Mouse (Mus musculus) kidney, adult 9 months (tissue): Measurements from ENCODE around the gene Spon1.
A peak's percentile ranks its signal among the peaks of the same experiment; 100 is the strongest.

ENCODE experiments used
- DNase-seq: peaks from one replicate; pipeline ENCODE4 v3.0.0; 2022

Spon1 gene

DNA sequence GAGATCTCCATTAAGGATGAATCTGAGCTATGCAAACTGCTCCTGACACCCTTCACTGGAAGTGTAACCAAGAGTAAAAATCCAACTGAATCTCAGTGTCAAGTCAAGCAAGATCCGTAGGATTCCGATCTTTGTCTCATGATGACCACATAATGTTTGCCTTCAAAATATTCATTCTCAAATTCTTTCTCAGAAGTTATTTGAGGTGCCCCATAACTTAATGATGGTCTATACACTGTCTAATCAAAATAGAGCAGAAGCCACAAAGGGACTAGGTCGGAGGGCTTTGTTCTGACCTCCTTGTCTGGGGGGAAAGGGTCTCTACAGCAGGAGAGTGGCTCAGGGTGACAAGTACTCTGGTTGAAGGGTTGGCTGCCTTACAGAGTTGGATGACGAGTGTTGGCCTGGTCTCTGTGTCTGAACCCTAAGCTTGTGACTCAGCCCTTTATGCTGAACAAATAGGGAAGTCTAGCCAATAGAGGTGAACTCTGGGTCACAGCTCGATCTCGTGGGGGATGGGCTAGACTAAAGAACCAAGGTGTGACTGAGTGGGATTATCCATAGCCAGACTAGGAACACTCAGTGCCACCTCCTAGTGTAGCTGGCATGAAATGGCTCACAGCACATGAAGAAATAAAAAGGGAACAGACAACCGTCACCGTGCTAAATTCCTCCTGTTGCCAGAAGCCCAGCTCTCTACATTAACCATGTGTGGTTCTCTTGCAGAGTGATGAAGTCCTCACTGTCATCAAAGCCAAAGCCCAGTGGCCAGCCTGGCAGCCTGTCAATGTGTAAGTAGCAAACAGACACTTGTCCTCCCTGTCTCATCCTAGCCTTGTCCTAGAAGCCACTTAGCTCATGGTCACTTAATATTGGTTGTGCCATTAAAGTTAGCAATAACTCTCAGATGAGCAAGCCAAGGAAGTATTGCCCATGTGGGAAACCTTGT is 250.5 kb downstream of the Spon1 start:
- no peak for DNase-seq

DNA sequence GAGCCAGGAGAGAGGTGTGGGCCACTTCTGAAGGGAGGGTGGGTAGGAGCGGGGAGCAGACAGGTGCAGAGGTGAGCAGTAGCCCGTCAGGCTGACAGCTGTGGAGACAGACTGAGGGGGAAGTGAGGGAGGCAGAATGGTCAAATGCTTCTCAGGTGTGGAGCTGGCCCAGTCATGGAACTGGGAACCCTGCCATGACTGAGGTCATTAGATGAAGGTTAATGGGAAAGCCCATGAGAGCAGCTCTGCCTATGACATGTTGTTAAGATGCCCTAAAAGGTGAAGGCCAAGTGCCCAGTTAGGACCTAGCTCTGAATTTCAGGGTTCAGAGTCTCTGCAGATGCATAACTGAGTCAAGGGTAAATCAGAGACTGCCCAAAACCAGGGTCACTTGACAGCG is 253.1 kb downstream of the Spon1 start:
- peak; percentile 56 for DNase-seq

- DNase-seq = peak; percentile 26
Observed at GRCm38 (mm10) chr7:114020057-114020703, 254.4 kb downstream of the Spon1 start.

- peak; percentile 80 for DNase-seq
Observed at GRCm38 (mm10) chr7:114020704-114021093, 254.9 kb downstream of the Spon1 start.

DNA sequence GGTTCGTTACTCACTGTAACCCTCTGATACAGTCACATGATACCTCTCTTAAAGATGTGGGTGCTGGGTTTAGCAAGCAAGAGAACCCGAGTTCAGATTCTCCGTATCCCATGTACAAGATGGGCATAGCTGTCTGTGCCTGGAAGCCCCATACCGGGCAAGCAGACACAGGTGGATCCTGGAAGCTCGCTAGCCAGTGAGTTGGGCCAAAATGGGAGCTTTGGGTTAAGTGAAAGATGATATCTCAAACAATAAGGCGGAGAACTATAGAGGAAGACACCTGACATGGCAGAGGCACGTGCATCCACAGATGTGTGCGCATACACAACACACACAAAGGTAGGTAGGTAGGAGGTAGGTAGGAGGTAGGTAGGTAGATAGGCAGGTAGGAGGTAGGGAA is 261.1 kb downstream of the Spon1 start:
- no peak for DNase-seq

- DNase-seq = no peak
Observed at GRCm38 (mm10) chr7:114027406-114027805, 261.6 kb downstream of the Spon1 start.

- no peak for DNase-seq
Observed at GRCm38 (mm10) chr7:114028828-114029227, 263.0 kb downstream of the Spon1 start.

DNA sequence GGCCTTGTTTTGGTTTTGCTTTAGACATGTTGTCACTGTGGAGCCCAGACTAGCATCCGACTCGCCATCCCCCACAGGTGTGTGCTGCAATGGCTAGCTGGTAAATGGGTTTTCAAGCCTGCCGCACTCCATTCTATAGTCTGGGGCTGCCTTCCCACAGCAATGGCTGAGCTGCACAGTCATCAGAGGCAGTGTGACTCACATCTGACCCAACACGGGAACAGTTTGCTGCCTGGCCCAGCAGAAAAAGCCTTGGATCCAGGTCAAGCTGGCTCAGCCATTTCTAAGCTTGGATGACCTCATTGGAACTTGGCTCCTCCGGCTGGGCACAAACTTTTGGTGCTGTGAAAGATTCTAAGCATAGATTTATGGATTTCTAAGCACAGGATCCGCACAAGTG is 263.8 kb downstream of the Spon1 start:
- peak; percentile 73 for DNase-seq

GRCm38 (mm10) chr7:114037237-114037636 is 271.4 kb downstream of the Spon1 start:
- DNase-seq = no peak

- DNase-seq = no peak
Observed at GRCm38 (mm10) chr7:114041349-114041748, 275.6 kb downstream of the Spon1 start.

DNA sequence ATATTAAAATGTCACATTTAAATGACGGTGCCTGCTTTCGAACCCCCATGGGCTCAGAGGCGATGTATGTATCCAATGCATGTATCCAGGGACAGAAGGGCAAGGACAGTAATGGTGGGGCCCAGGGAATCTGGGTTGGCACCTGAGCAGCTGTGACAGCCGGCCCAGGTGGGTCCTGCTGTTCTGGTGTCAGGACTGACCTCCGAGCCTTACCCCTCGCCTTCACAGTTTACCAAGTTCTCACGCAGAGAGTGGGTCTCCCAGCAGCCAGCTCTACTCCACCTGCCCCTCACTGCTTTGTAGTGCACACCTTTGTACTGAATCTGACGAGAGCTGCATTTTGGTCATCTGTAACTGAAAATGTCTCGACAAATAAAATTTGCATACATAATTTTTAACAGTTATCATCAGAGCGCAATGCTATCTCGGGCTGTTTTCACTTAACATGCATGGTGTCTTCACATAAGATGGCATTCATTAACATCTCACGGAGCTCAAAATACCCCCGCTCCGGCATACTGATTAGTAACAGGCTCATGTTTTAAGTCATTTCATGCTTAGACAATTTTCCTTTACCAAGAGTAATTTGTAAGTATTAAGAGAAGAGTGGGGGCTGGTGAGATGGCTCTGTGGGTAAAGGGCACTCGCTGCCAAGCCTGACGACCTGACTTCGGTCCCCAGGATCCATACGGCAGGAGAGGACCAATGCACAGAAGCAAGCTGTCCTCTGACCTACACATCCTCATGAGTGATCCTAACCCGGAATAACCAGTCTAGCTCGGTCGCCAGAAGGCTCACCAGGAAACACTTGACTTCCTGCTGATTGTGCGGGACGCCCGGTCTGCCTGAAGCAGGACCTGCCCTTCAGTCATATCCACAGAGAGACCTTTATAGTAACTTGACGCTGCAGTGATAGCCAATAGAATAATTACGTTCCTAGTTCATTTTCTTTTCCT is 277.5 kb downstream of the Spon1 start:
- no peak for DNase-seq

GRCm38 (mm10) chr7:114043929-114044549 is 278.2 kb downstream of the Spon1 start:
- DNase-seq = no peak

- no peak for DNase-seq
Observed at GRCm38 (mm10) chr7:114045814-114046213, 280.0 kb downstream of the Spon1 start.

GRCm38 (mm10) chr7:114053720-114054119 is 287.9 kb downstream of the Spon1 start:
- DNase-seq = no peak

- DNase-seq = no peak
Observed at GRCm38 (mm10) chr7:114058166-114058565, 292.4 kb downstream of the Spon1 start.

DNA sequence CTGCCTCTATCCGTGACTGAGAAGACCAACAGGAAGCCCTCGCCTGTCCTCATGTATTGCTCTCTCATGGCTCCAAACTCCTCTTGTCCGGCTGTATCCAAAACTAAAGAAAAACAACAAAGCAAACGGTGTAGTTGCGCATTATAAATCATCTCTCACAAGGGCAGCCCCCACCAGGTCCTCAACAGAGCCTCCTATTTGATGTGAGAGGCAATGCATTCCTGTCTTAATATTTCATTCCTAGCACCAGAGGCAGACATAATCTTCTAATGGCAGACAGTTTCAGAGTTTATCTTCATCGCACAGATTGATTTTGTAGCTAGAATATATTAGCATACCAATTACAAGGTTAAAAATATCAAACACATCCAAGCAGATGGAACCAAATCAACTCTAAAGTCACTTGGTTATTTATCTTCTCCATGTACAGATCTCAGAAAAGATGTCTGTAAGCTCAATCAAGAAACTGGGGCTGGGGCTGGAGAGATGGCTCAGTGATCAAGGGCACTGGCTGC is 293.2 kb downstream of the Spon1 start:
- DNase-seq = no peak

- DNase-seq = no peak
Observed at GRCm38 (mm10) chr7:114060445-114060844, 294.6 kb downstream of the Spon1 start.

GRCm38 (mm10) chr7:114062451-114062850 is 296.7 kb downstream of the Spon1 start:
- no peak for DNase-seq

DNA sequence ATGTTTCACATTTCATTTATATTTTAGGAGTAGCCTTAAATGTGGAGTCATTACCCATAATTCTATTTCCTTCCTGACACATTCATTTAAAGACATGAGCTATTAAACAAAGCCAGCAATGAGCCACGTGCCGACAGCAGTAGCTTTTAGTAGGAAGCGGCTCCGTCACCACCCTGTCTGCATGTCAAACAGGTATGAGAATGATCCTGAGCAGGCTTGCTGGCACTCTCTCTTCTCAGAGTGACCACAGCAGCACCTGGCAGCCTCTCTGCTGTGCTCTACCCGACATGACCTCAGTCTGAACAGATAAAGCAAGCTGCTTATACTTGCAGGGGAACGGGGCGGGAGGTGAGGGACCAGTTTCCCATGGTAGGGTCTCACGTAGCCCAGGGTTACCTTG is 297.7 kb downstream of the Spon1 start:
- DNase-seq = no peak

GRCm38 (mm10) chr7:114063966-114064365 is 298.2 kb downstream of the Spon1 start:
- DNase-seq = no peak

GRCm38 (mm10) chr7:114065407-114066185 is 299.8 kb downstream of the Spon1 start:
- DNase-seq = peak; percentile 33
